Mouse (Mus musculus) testis, postnatal 14 days (tissue): ENCODE measurements around the gene Gm32742.
"Not testable (repeated sequence)": the region's sequence is repeated elsewhere in the genome, so short reads cannot be mapped to it uniquely, and the experiment has no call there.

Source experiments
- DNase-seq: peaks from one replicate; pipeline ENCODE4 v3.0.0; 2021; ENCODE audit warnings: low spot score

The Gm32742 gene

GRCm38 (mm10) chr9:51152079-51152752, 13.1 kb downstream of the Gm32742 start:
- DNase-seq: peak; percentile 60

- no peak for DNase-seq
Measured at GRCm38 (mm10) chr9:51147294-51147693, 18.0 kb downstream of the Gm32742 start.

DNA sequence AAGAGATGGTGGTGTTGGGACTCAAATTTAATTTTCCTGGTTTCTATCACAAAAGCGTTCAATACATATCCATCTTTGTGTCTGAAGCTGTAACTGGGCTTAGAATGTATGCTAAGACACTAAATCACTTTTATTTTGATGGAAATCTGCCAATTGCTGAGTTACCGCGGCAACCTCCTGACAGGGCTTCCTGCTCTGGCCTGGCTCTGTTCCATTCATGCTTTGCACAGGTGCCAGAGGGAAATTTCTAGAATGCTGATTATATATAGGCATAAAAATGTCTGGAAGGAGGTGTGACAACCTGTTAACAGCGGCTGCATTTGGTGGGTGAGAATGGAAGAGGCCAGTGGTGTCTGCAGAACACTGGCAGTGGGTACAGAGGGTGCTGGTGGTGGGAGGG, 18.8 kb downstream of the Gm32742 start:
- DNase-seq: no peak

GRCm38 (mm10) chr9:51144218-51144617, 21.1 kb downstream of the Gm32742 start:
- DNase-seq: no peak

GRCm38 (mm10) chr9:51143437-51143836, 21.9 kb downstream of the Gm32742 start:
- DNase-seq: no peak

DNA sequence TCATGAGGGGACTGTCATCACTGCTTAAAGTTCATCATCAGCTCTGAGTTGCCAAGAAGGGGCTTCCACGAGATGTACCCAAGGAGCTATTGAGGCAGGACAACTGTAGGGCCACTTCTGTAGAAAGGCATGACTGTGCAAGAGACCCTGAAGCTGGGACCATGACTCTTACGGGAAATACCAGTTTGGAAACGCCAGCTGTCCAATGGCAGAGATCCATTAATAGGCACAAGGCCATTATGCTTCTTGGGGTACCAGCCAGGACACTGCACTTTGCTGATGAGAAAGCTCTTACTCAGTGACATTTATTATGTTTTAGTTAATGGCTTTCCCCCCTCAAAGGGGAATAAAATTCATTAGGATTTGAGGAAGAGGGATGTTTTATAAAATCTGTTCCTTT, 24.6 kb downstream of the Gm32742 start:
- no peak for DNase-seq

- DNase-seq: not testable (repeated sequence)
Measured at GRCm38 (mm10) chr9:51139401-51139800, 25.9 kb downstream of the Gm32742 start.

DNA sequence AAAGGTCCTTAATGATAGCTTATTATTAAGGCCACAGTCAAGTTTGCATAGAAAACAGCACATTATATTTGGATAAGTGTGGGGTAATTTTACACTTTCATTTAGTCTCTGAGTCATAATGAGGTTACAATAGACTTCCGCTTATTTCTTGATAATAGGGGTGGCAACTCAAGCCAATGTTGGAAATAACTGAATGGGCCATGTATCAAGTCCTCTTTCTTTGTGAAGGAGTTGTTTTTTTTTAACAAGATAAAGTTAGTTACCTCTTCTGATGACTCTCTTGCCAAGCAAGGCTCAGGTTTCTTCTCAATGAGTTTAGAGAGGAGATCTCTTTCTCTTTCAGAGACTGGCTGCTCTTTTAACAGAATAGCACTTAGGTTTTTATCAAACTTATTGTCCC, 27.0 kb downstream of the Gm32742 start:
- DNase-seq: no peak

GRCm38 (mm10) chr9:51137836-51138235, 27.5 kb downstream of the Gm32742 start:
- DNase-seq: no peak

DNA sequence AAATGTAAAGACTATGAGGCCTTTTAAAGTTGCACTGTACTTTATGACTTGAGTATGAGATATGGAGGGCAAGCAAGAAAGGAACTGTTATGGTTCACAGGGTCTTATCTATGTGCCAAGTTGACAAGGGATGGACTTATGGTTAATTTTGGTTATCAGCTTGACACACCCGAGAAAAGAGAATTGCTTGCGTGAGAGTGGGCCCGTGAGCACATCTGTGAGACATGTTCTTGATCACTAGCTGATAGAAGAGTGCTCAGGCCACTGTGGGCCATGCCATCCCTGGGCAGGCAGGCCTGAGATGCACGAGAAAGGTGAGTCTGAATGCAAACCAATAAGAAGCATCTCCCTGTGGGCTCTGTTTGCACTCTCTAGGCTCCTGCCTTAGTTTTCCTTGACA, 27.9 kb downstream of the Gm32742 start:
- DNase-seq: no peak

DNA sequence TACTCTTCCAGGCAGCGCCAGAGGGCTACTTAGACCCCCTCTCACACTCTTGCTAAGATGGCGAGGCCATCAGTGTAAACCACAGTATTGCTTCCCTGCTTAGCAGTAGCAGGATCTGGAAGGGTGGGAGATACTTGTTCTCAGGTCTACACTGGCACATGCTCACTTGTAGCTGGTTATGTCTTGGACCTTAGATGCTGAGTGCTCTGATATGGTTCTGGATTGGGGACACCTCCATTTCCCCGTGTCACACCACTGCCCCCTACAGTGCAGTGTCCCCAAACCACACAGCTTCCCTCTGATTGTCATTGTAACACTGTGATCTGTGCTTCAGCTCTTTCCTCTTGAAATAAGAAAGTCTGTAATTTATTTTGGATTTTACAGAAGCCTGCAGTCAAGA, 28.3 kb downstream of the Gm32742 start:
- no peak for DNase-seq

- DNase-seq: no peak
Measured at GRCm38 (mm10) chr9:51114767-51115166, 50.5 kb downstream of the Gm32742 start.

DNA sequence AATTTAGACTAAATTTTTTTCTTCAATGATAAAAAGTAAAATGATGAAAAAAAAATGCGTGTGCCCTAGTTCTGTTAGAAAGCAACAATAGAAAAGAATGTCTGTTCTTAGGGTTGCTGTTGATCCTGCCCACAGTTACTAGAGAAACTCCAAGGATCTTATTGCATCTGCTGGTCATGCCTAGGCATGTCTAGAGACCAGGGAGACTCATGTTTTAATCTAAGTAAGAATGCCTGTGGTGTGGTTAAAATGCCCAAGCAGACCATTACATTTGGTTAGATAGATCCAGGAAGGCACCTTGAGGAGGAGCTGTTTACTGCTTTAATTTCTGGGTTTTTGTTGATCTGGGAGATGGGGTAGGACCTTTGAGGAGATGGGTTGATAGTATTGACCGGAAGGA, 59.6 kb downstream of the Gm32742 start:
- DNase-seq: no peak

DNA sequence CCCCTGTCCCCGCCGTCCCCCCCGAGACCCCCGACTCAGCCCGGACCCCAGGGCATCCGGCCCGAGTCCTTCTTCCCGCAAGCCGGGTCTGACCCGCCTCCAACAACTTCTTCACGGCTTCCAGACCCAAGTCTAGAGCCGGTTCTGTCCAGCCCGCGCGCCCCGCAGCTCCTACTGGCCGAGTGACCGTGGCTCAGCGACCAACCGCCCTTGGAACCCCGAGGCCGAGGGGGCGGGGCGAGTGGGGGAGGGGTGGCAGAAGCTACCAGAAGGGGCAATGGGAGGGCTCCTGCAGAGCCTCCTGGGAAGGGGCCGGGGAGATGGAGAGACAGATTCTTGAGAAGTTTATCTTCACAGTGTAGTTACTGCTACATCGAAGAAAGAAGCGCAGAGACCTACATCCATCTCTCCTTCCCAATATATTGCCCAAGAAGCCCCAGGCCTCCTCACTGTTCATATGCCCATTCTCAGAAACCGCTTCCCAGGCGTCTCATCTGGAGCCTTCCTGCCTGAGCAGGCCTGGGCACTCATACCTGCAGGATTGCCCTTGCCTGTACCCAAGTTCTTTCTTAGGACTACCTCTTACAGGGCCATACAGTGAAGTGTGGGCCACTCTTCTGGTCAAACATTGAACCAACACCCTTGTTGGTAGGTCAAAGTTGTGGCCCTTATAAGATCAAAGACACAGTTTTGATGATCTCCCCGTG, 61.4 kb downstream of the Gm32742 start:
- peak; percentile 79 for DNase-seq

DNA sequence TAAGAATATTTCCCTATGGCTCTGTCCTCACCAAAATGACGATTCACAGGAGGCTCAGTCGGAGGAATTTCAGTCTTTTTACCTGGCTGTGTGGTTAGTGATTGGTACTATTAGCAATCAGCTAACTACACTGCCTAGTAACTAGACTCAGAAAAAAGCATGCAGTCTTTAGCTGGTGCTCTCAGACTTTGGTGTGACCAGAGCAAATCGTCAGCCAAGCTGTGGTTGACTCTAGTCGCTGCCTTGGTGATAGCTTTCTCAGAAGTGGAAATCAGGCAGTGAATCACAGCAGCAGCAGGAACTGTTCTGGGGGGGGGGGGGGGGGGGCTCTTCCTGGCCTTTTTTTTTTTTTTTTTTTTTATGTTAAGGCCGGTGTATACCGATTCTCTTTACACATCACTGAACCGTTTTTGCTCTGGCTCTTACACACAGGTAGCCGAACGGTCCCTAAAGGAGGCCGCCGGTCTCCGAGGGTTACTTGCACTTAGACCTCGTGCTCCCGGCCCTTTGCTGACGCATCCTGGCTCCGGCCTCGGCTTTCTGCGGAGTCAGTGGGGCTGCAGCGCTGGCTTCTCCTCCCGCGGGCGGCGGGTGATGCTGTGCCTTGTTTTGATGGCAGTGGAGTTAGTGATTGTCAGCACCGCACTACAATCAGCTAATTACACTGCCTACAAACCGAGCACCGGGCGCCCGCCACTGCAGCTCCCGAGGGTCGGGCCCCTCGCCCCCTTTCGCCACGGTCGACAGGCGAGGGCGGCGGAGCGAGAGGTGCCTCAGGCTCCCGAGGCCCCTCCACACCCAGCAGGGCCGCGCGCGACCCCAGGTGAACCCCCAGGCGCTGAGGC, 62.1 kb downstream of the Gm32742 start:
- DNase-seq: peak; percentile 70

DNA sequence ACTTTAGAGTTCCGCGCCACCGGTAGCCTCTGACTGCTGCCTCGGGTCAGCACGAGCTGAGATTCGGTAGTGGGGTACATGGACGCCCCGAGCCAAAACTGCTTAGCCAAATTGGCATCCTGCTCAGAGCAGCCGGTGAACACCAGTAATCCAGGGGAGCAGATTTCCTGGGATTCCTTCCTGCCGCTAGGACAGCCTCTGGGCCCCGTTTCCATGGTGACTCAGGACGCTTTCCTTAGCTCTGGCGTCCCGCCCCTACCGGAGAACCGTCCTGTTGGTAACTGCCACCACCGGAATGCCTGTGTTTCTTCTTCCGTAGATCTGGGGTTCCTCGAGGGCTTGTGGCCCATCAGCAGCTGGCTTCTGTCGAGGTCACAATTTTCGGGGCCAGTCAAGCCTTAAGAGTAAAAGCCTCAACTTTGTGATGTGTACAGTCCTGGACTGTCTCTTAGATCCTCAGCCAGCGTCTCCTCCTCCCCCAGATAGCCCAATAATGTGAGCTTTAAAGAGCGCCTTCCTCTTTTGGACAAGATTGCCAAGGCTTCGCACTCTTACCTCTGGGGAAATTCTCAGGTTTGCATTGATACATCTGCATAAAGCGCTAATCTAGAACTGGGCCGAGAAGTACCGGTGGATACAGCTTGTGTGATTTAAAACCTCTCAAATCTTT, 63.4 kb downstream of the Gm32742 start, which contains the start of gene 4833427G06Rik:
TSS of gene 4833427G06Rik (minus strand) at position 323 of the 670 bp plus-strand sequence.
- peak; percentile 57 for DNase-seq

GRCm38 (mm10) chr9:51096306-51096705, 69.0 kb downstream of the Gm32742 start:
- no peak for DNase-seq

GRCm38 (mm10) chr9:51093697-51094096, 71.6 kb downstream of the Gm32742 start:
- DNase-seq: no peak

DNA sequence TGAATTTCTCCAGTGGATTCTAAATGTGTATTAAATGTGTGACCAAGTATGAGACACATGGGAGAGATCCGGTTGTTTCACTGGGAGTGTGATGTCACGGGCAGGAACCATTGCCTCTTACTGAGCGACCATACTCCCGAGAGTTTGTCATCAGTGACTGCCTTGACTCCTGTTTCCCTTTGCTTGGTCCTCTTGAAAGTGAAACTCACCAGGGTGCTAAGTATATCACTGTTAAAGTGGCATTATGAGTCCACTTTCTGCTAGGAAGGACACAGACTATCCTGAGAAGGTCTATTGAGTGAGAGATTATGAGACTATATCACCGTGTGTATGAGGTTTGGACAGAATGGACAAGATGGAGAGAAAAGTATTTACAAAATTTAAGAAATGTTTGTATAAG, 83.7 kb downstream of the Gm32742 start:
- no peak for DNase-seq
